Mouse (Mus musculus) mouse trophoblast stem cell (cell line): ENCODE measurements around the gene Ddr1.

Source experiments
- in situ Hi-C, 2 experiments: fragments of 300-500 bp; cut with MseI, MboI; formaldehyde crosslinking; loops; 2 replicates in 1 of 2; 3 replicates in 1 of 2; pipeline ENCODE4 v1.15.1; 2025

Gene Ddr1

GRCm38 (mm10) chr17:35725286-35726232 lies 21.1 kb upstream of the Ddr1 start:
- in situ Hi-C loops, result loop anchor here in 1 of 2 experiments (10.0 kb wide), 1 partner anchor 1399 kb away; the partner anchor contains the start of gene Olfr92

DNA sequence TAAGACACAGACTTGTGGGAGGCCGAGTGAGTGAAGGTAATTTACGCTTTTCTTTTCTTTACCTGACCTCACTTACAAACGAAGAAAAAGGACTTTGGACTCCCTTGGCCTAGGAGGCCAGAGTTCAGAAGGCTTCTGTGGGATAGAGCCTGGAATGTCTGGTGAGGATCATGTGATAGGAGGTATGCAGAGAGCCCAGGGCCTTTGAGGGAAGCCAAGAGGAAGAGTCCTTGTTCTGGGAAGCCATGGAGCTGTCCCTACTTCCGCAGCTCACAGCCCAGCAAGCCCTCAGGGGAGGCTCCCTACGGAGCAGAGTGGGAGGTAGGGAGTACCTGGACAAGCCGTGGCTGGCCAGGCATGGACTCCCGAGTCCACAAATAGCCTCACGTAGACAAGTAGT lies 17.3 kb upstream of the Ddr1 start:
- in situ Hi-C loops, result loop anchor here in 1 of 2 experiments (10.0 kb wide), 1 partner anchor 1403 kb away; the partner anchor contains the start of gene Olfr92

- in situ Hi-C loops, result loop anchor here in 1 of 2 experiments (10.0 kb wide), 1 partner anchor 1404 kb away; the partner anchor contains the start of gene Olfr92
These were observed 15.9 kb upstream of the Ddr1 start for GRCm38 (mm10) chr17:35720340-35720727.

GRCm38 (mm10) chr17:35719616-35720339 lies 15.4 kb upstream of the Ddr1 start:
- in situ Hi-C loops, result loop anchor here in 1 of 2 experiments (10.0 kb wide), 1 partner anchor 1405 kb away; the partner anchor contains the start of gene Olfr92

DNA sequence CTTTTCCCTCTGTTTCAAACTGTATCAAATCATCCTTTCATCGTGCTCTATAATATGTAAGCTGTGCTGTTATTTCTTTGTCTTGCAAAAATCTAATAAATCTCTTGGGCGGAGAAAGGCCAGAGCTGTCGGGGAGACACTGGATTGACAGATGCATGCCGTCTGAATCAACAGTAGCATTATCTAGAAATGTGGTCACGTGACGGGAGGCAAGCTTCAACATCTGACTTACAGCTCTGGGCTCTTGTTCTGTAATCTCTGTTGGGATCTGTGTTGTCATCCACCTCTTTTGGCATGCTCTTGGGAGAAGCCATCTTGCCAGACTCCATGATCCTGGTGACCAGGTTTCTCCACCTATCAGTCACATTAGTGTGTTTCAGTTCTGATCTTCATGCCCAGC lies 12.7 kb upstream of the Ddr1 start:
- in situ Hi-C loops, result no loop called here

GRCm38 (mm10) chr17:35716114-35716513 lies 11.7 kb upstream of the Ddr1 start:
- in situ Hi-C loops, result no loop called here

- in situ Hi-C loops, result no loop called here
These were observed 6.4 kb upstream of the Ddr1 start for GRCm38 (mm10) chr17:35710705-35711347.

GRCm38 (mm10) chr17:35708611-35709010 lies 4.2 kb upstream of the Ddr1 start:
- in situ Hi-C loops, result no loop called here

DNA sequence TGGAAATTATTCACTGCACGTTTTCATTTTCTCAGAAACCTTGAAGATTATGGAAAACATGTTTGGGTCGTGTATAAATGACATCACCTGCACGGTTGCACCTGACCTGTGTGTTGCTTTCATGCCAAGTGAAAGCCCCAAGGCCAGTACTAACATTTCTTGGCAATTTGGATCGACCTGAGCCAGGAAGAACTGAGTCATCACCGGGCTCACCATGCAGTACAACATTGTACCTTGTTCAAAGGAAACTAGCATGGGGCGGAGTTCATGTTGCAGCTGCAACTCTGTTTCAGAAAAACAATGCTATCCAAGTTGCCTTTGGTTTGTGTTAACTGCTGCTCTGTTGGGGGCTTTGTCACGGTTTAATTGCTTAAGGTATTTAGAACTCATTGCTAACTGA lies 3.5 kb upstream of the Ddr1 start:
- in situ Hi-C loops, result no loop called here

DNA sequence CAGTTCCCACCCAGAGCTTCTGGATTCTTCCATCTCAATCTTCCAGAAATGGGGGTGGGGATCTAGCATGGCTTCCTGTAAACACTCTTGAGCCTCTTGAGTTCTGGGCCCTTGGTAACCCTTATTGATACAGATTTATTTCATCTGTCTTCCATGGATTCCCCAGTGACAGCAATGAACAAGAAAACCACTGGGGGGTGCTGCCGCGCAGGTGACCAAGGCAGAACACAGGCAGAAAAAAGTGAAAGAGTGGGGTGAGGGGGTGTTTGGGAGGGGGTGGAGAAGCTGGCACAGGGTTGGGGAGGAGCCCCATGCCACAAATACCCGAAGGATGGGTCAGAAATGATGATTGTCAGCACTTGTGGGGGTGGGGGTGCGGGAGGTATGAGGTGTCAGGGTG lies 1.4 kb upstream of the Ddr1 start:
- in situ Hi-C loops, result no loop called here

DNA sequence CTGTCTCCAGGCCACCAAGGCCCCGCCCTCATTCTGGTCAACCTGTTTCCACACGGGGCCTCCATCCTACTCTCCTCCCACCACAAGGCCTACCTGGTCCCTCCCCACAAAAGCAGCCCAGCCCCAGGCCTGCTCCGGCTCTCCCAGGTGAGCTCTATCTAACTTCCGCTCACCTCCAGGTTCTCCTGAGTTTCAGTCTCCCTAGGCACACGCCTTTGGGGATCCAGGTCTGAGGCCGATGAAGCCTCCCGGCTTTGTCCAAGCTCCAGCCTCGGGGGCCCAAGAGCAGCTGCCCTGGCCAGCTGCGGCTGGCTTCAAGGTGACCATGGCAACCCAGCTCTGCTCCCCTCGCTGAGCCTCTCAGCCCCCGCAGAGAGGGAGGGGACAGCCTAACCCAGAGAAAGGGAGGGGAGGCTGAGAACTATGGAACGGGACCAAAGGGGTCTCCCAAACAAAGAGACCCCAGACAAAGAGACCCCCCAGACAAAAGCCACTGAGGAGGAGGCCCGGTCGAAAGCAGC lies 610 bp downstream of the Ddr1 start:
- in situ Hi-C loops, result no loop called here

GRCm38 (mm10) chr17:35703065-35703464 lies 1.4 kb downstream of the Ddr1 start:
- in situ Hi-C loops, result no loop called here

DNA sequence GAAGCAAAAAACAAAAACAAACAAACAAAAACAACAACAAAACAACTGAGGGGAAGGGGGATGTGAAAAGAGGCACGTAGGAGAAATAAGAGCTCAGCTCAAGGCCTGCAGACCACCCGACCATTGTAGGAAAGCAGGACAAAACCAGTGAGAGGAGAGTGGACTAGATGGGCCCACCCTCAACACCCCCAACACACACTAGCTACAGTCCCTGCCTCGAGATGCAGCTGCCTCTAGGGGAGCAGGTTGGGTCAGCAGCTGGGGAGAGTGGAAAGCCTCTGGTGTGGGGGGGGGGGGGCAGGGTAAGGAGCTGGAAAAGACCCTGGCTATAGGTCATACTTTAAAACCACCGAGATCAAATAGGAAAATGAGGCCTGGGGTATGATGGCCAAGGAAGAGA lies 1.8 kb downstream of the Ddr1 start:
- in situ Hi-C loops, result no loop called here

- in situ Hi-C loops, result no loop called here
These were observed 2.4 kb downstream of the Ddr1 start for GRCm38 (mm10) chr17:35701978-35702461.

- in situ Hi-C loops, result no loop called here
These were observed 3.0 kb downstream of the Ddr1 start for GRCm38 (mm10) chr17:35701203-35701977.

- in situ Hi-C loops, result no loop called here
These were observed 4.0 kb downstream of the Ddr1 start for GRCm38 (mm10) chr17:35700371-35700961.

- in situ Hi-C loops, result loop anchor here in 1 of 2 experiments (5.0 kb wide), 1 partner anchor 37 kb away; no protein-coding TSS in a partner anchor
These were observed 4.5 kb downstream of the Ddr1 start for GRCm38 (mm10) chr17:35699919-35700318.

DNA sequence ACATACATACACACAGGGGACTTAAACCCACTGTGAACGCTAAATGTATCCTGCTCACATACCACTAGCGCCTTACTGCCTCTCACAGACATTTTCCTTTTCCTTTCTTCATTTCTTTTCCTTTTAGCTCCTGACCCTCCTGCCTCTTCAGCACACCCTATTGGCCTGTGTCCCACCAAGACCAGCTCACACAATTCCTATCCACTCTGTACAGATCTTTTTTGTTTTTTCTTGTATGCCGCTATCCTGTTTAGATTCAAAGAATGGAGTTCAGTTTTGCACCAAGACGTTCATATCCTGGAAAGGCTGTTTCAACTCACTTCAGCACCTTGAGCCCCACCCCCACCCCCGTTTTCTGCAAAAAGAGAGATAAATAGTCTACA lies 5.9 kb downstream of the Ddr1 start:
- in situ Hi-C loops, result loop anchor here in 1 of 2 experiments (5.0 kb wide), 1 partner anchor 39 kb away; no protein-coding TSS in a partner anchor

- in situ Hi-C loops, result loop anchor here in 1 of 2 experiments (5.0 kb wide), 1 partner anchor 39 kb away; no protein-coding TSS in a partner anchor
These were observed 6.5 kb downstream of the Ddr1 start for GRCm38 (mm10) chr17:35697759-35698500.
